Mouse (Mus musculus): ENCODE results near the gene Clybl.
A peak's percentile ranks its signal among the peaks of the same experiment; 100 is the strongest.

DNA sequence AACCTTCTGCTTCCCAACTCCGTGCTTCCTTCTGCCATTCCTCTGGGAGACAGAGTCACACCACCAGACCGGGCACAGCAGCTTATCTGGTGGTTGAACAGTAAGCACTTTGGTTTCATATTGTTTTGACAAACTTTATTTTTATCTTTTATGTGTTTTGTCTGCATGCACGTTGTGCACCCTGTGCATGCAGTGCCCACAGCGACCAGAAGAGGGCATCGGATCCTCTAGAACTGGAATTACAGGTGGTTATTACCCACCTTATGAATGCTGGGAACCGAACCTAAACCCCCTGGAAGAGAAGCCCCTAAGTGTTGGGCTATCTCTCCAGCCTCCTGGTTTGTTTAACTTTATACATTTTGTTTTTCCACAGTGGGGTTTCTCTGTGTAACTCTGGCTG lies 130.9 kb downstream of the Clybl start:
- TF ChIP-seq CTCF (IDR thresholded peaks at IDR 0.05; ENCODE audit: borderline replicate concordance, insufficient read depth, low read depth, low read length) (peak; percentile 16; the same call in 1 of the 2 replicates), POLR2A (IDR thresholded peaks at IDR 0.05; ENCODE audit: borderline replicate concordance, insufficient read depth, low read length) (no peak)

Data from cerebellum, adult 2 months (tissue).